Mouse (Mus musculus) gonadal fat pad, adult 2 months (tissue): ENCODE results near the gene Brd3. TPM values are rescaled to one million over a fixed set of nuclear protein-coding genes. Genes with fewer than 3 reads are reported as not detected.
A peak's percentile ranks its signal among the peaks of the same experiment; 100 is the strongest.
"Not testable (repeated sequence)": the region's sequence is repeated elsewhere in the genome, so short reads cannot be mapped to it uniquely, and the experiment has no call there.

ENCODE experiments used
- DNase-seq: peaks from one replicate; pipeline ENCODE4 v3.0.0-alpha.2; 2012; ENCODE audit warnings: low read depth
- polyA plus RNA-seq: library from polyadenylated mRNA; depleted of rRNA; stranded (reverse); fragments of >200 nt; gene quantifications from 2 replicates; pipeline ENCODE4 v1.2.3, GENCODE M21; 2012; rRNA removed

Gene Brd3
- 20.0 and 25.3 TPM in 2 replicates for polyA plus RNA-seq

DNA sequence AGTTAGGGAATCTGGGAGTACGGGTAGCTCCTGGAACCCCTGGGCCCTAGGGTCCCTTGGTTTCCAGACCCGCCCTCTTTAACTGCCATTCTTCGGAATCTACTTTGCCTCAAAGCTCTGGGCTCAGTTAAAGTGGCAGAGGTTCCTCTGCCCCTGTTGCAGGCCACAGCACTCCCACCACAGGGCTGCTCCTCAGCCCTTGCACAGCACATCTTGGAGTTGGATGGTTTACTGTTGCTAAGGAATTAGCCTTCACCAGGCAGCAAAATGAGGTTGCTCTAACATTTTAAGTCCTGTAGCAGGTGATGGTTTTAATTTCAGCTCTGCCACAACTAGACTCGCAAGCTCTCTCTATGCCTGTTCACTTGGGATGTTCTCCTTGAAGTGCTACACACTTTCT, at the start of gene Brd3:
Brd3 (minus strand) TSS at position 101 of the 400 bp plus-strand sequence.
- DNase-seq, result no peak

DNA sequence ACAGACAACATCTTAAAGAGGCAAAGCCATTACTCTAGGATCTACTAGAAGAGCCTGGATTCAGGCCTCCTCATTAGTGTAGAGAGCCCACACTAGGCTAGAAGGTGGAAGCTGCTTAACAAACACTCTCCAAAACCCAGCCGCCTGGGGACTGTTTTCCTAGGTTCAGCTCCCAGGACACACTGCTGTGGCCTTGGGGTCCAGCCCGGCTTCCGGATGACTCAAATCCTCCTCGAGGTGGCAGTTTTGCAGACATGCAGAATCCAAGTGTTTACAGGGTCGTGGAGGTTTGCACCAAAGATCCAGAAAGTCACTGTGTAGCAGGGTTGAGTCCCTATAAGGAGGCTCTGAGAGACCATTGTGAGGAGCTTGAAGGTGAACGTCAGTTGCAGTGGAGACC, 49.5 kb upstream of the Brd3 start:
- DNase-seq, result no peak

DNA sequence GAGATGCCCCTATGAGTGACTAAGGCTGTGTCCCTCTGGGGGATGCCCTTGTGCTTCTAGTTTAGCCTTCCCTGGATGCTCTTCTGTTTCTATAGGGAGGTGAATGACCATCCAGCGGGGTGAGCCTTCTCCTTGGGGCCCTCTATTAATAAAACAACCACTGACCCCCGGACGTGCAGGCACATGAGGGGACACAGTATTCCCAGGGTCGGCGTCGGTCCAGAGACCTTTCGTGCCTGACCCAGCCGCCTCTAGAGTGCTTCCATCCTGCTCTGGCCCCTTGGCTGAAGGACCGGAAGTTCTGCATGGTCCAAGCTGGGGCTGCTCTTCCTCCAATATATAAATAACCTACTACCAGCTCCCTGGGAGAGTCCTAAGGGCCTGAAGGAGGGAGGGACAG, 46.8 kb upstream of the Brd3 start:
- DNase-seq, result no peak

DNA sequence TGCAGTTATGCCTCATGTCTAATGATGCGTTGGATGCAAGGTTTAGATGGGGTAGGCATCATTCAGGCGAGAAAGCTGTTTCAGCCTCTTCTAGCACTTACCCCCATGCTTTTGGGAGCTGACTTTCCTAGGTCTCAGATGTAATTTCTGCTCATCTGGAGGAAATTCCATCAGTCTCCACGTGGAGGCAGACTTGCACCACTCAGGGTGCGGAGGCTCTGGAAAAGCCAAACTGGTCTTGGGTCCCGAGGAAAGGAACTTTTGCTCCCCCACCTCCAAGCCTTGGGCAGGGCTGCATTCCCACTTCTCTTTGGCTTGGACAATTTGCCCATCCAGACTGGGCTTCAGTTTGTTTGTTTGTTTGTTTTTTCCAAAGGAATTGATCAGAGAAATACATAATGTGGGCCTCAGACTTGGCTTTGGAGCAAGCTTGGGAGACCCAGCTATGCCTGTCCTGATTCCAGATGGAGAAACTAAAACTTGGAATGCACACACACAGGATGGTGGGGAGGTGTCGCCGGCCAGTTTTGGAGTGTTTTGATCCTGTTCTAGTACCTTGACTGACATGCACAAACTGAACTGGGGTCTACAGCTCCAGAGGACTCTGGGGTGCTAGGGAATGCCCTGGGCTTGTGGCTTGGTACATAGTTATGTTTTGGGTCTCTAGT, 45.3 kb upstream of the Brd3 start:
- DNase-seq, result no peak

DNA sequence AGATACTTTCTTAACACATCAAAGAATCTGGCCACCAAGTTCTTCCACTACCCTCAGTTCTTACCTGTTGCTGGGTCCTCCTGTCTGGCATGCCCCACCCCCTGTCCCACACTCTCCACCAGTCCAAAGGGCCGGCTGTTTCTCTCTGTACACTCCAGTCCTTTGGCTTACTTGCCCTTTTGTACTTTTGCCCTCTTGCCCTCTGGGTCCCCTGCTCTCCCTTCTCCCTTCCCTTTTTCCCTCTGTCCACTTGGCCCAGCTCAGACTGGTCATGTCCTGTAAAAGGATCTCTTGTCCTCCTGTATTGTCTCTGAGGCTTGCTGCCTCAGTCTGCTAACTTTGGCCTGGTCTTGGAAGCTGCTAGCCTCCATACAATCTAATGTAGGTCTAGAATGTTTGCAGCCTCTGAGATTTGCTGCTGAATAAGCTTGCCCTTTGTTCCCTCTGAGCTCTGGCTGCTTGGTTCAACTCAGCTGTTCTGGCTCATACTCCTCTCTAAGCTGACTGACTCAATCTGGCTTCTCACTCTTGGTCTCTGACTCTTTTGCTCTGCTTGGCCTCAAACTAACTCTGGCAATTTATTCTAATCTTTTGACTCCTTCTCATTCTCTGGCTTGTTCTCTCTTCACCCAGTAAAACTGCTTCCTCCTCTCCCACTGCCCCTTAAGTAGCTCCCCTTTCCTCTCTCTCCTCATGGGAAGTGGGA, 41.4 kb upstream of the Brd3 start:
- DNase-seq, result no peak

DNA sequence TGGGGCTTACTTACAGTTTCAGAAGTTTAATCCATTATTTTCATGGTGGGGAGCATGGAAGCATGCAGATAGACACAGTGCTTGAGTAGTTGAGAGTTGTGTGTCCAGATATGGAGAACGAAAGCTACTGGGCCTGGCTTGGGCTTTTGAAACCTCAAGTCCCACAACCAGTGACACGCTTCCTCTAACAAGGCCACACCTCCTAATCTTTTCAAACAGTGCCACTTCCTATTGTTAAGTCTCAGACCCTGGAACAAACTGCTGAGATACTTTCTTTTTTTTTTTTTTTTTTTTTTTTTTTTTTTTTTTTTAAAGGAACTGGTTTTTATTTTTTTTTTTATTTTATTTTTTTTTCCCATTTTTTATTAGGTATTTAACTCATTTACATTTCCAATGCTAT, 40.5 kb upstream of the Brd3 start:
- no peak for DNase-seq

DNA sequence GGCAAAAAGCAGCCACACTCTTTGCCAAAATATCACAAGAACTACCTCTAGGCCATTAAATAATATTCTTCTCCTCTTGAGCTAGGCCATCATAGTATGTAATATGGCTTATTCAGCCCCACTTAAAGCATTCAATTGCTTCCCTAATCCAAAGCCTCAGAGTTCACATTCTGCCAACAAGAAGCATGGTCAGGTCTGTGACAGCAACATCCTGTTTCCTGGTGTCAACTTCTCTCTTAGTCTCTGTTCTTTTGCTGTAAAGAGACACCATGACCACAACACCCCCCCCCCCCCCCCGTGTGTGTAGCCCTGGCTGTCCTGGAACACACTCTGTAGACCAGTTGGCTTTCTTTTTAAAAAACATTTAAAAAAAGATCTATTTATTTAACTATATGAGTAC, 39.9 kb upstream of the Brd3 start:
- DNase-seq, result no peak

DNA sequence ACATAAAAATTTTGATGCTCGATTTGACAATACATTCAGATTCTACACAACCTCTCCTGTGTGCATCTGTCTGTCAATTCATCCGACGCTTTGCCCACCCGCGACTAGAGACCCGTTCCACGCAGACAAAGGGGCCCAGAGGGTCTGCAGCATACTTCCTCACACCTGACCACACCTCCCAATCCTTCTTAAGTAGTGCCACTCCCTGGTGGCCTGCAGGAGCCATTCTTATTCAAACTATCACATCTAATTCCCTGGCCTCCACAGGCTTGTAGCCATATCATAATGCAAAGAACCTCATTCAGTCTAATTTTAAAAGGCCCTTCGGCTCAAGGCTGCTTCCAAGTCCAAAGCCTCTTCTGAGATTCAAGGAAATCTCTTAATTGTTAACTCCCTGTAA, 38.6 kb upstream of the Brd3 start:
- DNase-seq, result not testable (repeated sequence)

DNA sequence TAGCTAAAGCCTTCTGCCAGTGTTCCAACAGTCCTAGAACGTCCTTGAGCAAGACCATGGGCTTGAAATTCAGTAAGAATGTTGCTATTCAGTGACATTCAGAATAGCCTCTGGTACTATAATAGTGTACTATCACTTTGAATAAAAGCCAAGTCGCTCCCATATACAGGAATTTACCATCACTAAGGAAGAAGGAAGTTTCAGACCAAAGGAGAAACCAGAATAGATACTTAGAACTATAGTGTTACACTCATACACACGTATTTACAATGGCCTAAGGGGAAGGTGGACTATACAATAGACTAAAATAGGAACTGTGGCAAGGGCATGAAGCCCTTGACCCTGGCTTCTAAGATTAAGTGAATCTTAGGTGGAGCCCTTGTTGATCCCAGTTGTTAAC, 38.1 kb upstream of the Brd3 start:
- not testable (repeated sequence) for DNase-seq

DNA sequence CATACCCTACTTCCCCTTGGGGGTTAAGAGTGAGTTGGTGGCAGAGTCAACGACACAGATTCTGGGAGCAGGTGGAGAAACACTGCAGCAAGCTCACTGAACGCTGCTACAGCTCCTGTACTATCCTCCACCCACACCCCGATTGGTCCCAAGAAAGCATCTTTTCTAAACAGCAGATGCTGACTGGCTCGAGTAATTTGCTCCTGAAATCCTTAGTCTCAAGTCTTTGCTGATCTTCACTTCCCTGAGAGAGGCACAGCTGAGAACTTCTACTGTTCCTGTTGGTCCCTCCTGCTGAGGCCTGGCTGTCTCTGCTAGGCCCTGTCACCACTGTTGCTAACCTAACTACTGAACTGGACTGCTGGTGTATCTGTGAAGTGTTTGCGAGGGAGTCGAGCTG, 37.2 kb upstream of the Brd3 start:
- no peak for DNase-seq

DNA sequence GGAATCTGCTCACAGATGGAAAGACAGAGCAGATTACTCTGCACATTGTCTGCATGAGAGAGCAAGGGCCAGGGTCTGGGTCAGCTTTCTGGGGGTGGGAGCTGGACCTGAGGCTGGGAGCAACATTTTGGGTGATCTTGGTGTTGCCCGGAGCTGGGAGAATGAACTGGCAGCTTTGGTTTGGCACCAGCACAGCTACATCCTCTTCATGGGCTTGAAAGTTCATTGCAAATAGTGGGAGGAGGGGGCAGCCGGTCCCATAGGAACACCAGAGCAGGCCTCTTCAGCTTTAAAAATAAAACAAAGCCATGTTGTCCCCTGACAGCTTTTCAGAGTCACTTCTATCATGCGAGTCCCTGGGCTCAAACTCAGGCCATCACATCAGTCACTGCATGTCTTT, 33.8 kb upstream of the Brd3 start:
- DNase-seq, result no peak

DNA sequence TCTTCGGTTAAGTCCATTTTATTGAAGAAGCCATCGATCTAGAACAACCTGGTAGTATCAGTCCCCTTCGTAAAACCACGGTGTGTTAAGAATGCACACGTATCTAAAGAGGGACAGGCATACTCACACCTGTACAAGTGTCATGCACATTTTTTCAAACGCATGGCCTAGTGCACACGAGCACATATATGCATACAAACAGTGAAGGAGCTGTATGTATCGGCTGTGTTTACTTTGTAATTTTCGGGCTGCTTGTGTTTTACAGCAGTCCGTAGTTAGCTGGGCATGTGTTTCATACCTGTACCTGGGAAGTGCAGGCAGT, 33.0 kb upstream of the Brd3 start:
- no peak for DNase-seq

DNA sequence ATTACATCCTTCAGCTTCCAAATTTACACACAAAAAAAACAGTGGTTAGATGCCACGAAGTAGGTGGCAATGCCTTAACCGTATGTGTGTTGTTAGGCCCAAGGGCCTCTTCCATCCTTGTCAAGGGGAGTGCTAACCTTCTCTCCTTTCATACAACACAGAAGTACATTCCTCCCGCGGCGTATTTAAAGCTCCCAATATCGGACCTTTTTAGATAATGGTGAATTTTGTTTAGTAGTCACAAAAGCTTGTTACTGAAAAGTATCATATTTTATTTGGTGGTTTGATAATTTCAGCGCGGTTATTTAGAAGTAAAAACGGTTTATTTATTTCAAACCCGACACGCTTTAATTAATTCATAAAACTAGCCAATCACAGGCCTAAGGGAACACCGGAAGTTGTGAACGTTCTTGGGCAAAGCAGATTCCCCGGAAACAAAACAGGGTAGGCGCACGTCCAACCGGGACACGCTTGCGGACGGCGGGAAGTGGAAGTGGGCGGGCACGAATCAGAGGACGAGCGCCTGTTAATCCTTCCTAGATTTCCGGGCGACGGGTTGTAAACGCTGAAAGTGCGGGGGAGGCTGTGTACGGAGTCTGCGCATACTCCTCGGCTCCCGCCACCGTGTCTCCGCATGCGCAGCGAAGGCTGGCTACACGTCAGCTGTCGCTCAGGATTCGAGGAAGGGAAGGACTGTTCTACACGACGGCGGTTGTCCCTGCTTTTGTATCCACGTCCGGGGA, 32.5 kb upstream of the Brd3 start:
- DNase-seq, result peak; percentile 84

DNA sequence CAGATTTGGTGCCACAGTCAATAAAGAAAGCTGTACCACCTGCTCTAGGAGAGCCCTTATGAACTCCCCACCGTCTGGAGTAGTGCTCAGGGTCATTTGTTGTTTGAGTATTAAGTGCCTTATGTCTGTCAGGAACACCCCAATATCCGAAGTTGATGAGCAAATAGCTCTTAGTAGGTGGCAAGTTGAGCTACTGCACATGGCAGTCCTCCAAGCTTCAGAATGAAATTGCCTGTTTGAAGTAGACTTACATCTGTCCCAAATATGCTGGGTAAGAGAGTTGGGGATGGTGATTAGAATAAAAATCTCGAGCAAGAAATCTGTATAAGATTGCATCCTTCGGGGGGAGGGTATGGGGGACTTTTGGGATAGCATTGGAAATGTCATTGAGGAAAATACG, 31.9 kb upstream of the Brd3 start:
- DNase-seq, result no peak

DNA sequence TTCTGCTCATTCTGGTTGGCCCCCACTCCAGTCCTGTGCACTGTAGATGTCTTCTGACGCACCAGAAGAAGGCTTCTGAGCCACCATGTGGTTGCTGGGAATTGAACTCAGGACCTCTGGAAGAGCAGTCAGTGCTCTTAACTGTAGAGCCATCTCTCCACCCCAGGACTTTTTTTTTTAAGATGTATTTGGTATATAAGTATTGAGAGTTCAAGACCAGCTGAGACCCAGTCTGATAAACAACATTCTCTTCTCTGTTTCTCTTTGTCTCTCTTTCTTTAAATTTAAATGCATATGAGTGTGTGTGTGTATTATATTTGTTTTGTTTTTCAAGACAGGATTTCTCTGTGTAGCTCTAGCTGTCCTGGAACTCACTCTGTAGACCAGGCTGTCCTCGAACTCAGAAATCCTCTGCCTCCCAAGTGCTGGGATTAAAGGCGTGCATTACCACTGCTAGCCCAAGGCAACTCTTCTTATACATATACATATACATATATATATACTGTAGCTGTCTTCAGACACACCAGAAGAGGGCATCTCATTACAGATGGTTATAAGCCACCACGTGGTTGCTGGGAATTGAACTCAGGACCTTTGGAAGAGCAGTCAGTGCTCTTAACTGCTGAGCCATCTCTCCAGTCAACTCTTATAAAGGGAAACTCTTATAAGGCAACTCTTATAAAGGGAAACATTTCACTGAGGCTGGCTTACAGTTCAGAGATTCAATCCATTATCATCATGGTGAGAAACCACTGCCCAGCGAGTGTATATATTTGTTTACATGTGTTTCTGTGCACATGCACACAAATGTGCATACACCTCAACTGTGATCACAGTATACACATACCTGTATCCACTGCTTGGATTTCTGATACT, 31.2 kb upstream of the Brd3 start:
- not testable (repeated sequence) for DNase-seq

DNA sequence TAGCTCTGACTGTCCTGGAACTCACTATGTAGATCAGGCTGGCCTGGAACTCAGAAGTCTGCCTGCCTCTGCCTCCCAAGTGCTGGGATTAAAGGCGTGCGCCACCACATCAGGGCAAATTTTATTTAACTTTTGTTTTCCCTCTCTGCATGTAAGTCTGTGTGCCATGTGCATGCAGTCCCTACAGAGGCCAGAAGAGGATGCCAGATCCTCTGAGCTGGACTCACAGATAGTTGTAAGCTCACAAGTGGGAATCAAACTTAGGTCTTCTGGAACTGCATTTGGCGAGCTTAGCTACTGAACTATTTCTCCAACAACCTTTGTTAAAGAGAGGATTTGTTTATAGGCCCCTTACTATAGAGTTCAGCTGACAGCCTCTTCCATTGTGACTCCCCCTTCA, 10.8 kb upstream of the Brd3 start:
- DNase-seq, result no peak

DNA sequence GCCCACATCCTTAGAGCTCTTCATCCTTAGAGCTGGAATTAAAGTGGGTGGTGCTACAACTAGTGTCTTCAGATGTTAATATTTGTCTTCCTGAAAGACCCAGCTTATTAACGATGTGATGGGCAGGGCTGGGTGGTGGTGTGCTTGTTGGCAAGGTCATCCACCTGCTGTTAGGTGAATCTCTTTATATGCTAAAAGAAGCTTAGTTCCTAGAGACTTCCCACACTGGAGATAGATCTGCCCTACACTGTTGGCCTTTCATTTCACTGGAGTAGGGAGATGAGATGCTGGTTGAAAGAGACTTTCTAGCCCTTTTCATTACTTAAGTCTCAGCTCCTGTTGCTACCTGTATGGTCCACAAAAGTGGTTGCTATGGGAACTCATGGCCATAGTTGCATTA, 8.8 kb upstream of the Brd3 start:
- DNase-seq, result no peak

DNA sequence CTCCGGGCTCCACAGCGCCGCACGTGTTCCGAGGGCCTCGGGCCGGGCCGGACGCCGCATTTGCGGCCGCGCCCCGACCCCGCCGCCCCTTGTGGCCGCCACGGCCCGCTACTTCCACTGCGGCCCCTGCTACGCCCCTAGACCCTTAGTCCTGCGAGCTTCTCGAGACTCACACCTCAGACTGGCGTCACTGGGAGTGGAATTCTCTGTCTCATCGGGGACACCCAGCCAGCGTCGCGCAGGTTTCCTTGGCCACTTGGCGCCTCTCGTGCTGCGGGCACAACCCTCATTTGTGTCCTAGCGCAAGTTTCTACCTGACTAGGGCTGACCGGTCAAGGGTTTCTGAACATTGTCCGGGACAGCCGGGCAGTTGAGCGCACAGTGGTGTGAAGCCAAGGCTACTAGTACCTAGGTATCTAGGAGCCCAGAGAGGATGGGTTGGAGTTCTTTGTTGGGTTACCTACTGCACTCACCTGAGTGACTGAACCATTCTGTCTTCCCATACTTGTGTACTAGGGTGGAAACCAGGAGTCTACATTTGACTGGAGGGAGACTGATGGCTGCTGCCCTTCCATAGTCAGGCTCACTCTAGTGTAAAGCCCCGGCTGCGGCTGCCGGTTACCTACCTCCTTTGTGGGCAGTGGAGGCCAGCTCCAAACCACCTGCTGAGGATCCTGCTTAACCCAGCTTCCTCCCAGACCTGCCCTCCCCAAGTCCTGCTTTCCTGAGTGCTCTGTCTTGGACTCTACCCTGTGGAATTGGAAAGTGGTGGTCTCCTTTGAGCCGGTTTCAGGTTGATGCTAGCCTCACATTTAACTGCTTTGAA, 8.1 kb upstream of the Brd3 start:
- DNase-seq, result no peak

DNA sequence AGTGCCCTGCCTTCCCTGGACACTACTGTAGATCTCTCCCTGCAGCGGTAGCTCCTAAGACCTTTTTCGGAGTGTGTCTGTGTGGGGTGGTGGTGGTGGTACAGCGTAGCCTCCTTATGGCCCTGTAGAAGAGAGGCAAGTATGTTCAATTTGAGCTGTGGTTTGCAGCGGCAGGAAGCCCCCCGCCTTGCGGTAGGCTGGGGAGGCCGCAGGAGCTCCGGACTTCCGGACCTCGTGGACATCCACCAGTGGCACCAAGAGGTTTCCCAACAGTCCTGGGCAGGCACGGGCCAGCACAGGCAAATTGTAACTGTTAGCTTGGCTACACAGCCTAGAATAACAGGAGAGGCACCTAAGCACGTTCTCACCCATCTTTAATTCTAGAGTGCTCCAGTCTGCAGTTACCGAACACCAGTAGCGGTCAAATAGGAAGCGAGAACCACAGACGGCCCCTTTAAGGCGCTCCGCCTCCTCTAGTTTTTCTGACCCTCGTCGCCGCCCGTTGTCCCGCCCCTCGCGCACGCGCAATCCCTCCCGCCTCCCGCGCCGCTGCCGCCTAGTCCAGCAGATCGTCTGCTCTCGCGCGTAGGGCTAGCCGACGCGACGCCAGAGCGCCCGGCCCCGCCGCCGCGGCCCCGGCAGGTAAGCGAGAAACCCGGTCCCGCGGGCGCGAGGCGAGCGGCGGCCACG, 7.3 kb upstream of the Brd3 start, which contains the start of gene Wdr5:
Wdr5 (plus strand) TSS at position 519 of the 690 bp plus-strand sequence.
- DNase-seq, result no peak

DNA sequence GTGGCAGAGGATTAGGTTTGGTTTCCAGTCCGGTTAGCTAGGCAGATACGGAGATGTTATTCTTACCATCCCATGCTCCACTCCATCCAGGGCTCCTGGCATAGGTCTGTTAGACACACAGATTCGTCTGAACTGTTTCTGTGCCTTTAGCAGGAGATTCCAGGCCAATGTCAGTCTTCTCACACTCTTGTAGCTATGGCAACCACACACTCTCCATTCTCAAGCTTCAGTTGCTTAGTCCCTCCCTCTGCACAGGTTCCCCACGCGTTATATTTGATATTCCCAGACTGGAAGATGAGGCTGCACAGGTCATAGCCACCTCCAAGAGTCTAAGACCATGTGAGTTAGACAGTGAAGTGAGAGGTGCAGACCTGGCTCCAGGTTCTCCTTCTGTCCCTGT, 6.4 kb upstream of the Brd3 start:
- no peak for DNase-seq

DNA sequence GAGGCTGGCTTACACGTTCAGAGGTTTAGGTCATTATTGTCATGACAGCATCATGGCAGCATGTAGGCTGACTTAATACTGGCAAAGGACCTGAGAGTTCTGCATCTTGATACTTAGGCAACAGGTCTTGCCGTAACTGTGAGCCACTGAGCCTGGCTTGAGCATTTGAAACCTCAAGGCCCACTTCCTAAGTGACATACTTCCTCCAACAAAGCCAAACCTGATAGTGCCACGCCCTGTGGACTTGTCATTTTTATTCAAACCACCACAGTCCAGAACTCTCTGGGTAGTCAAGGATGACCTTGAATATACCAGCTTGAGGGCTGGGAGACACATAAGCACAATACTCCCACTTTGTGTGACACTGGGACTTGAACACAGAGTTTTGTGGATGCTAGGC, 5.4 kb upstream of the Brd3 start:
- no peak for DNase-seq
